Mouse (Mus musculus) hindbrain, postnatal 0 days (tissue): Measurements from ENCODE around the gene Dbi. TPM values are rescaled to one million over a fixed set of nuclear protein-coding genes. Genes with fewer than 3 reads are reported as not detected.

Source experiments
- ATAC-seq: fragments of 200-750 bp; cut with Nextera tagmentation; 2 replicates; pipeline ENCODE4 v1.8.0; 2017; ENCODE audit warnings: mild to moderate bottlenecking, moderate TSS enrichment, moderate library complexity
- DNase-seq: peaks from one replicate; pipeline ENCODE4 v3.0.0-alpha.2; 2015; ENCODE audit warnings: low spot score
- H3K27ac ChIP-seq: fragments of 300-500 bp; sonication (generic); 2 replicates; pipeline ENCODE4 v1.5.1; 2014; ENCODE audit warnings: mild to moderate bottlenecking
- H3K27me3 ChIP-seq: fragments of 300-500 bp; sonication (generic); 2 replicates; pipeline ENCODE4 v1.6.1; 2014; ENCODE audit warnings: low read length, mixed read lengths; ENCODE audit not compliant: insufficient read depth
- H3K36me3 ChIP-seq: fragments of 300-500 bp; sonication (generic); 2 replicates; pipeline ENCODE4 v1.6.1; 2014; ENCODE audit warnings: low read length, mixed read lengths; ENCODE audit not compliant: insufficient read depth
- H3K4me1 ChIP-seq: fragments of 300-500 bp; sonication (generic); 2 replicates; pipeline ENCODE4 v1.6.1; 2014; ENCODE audit warnings: antibody characterized with exemption, low read length, mixed read lengths; ENCODE audit not compliant: insufficient read depth
- H3K4me2 ChIP-seq: fragments of 300-500 bp; sonication (generic); 2 replicates; pipeline ENCODE4 v1.6.1; 2014; ENCODE audit warnings: low read depth, mild to moderate bottlenecking, low read length, moderate library complexity, mixed read lengths
- H3K4me3 ChIP-seq: fragments of 300-500 bp; sonication (generic); 2 replicates; pipeline ENCODE4 v1.5.1; 2014; ENCODE audit warnings: low read length
- H3K9ac ChIP-seq: fragments of 300-500 bp; sonication (generic); replicated peaks from 2 replicates; pipeline ENCODE4 v1.6.1; 2014; ENCODE audit warnings: mild to moderate bottlenecking, low read length, moderate library complexity, mixed read lengths
- H3K9me3 ChIP-seq: fragments of 300-500 bp; sonication (generic); 2 replicates; pipeline ENCODE4 v1.6.1; 2016; ENCODE audit warnings: low read length, mixed read lengths
- CTCF ChIP-seq: IDR thresholded peaks from 2 replicates; pipeline ENCODE4 v1.5.1; 2016; ENCODE audit warnings: antibody characterized with exemption, control low read depth, low read depth
- WGBS: fragments of 180-500 bp; shearing (Covaris S2); extraction: QIAGEN DNeasy Blood & Tissue Kit; methylation state at CpG from one replicate; pipeline ENCODE4 v1.1.7; 2014; 5-methylcytosine and 5-hydroxymethylcytosine counted together
- polyA plus RNA-seq: library from polyadenylated mRNA; unstranded; fragments of >200 nt; fragmentation: Nextera tagmentation; extraction: Ambion mirVana; gene quantifications from 2 replicates; pipeline ENCODE4 v1.2.1, GENCODE M21; 2015
- total RNA-seq: library from RNA; depleted of rRNA; stranded (reverse); fragments of >200 nt; gene quantifications from 2 replicates; pipeline ENCODE4 v1.2.3, GENCODE M21; 2014; rRNA removed

The Dbi gene
- total and polyA plus RNA-seq, 2 experiments from 2014 or later: 529 to 2,773 TPM

GRCm38 (mm10) chr1:120069120-120069519 is 51.8 kb downstream of the Dbi start:
- no peak overlapping the region for H3K4me2 ChIP-seq

GRCm38 (mm10) chr1:120066625-120067024 is 54.3 kb downstream of the Dbi start:
- H3K27me3 ChIP-seq: no peaks in the 10 kb centered on the region
- DNase-seq (no peak), ATAC-seq (no peak)
- no peak overlapping the region for H3K27ac ChIP-seq
- H3K36me3 ChIP-seq: no peaks in the 10 kb centered on the region
- H3K9me3 ChIP-seq: no peaks in the 10 kb centered on the region
- 91% methylated on average over 3 of the region's 3 CpGs for WGBS
- no peak for TF ChIP-seq CTCF
- H3K4me1 ChIP-seq: no peaks in the 10 kb centered on the region
- no peak overlapping the region for H3K4me3 ChIP-seq
- H3K9ac ChIP-seq: no peak overlapping the region
- no peak overlapping the region for H3K4me2 ChIP-seq

More at GRCm38 (mm10) chr1:120069120-120069519, 51.8 kb downstream of the Dbi start:
- no peak overlapping the region for H3K27ac ChIP-seq
- H3K4me3 ChIP-seq: no peak overlapping the region
- peaks cover 6% of the 10 kb centered on the region; the same call in 1 of the 2 replicates for H3K4me1 ChIP-seq
- no peaks in the 10 kb centered on the region for H3K9me3 ChIP-seq
- WGBS: 85% methylated on average over 5 of the region's 5 CpGs
- no peaks in the 10 kb centered on the region for H3K36me3 ChIP-seq
- ATAC-seq (no peak), DNase-seq (no peak)
- TF ChIP-seq CTCF: no peak
- no peaks in the 10 kb centered on the region for H3K27me3 ChIP-seq
- H3K9ac ChIP-seq: no peak overlapping the region

- Histone ChIP-seq H3K27me3 (no peaks in the 10 kb centered on the region), H3K4me1 (no peaks in the 10 kb centered on the region), H3K36me3 (no peaks in the 10 kb centered on the region), H3K4me2 (no peak overlapping the region), H3K9ac (no peak overlapping the region), H3K4me3 (no peak overlapping the region), H3K27ac (no peak overlapping the region), H3K9me3 (no peaks in the 10 kb centered on the region)
- WGBS: 83% methylated on average over 8 of the region's 8 CpGs
- TF ChIP-seq CTCF: no peak
- ATAC-seq (no peak), DNase-seq (no peak)
These were observed 54.7 kb downstream of the Dbi start for GRCm38 (mm10) chr1:120066159-120066558.

GRCm38 (mm10) chr1:120064036-120064682 is 56.7 kb downstream of the Dbi start:
- Histone ChIP-seq H3K4me2 (no peak overlapping the region), H3K36me3 (no peaks in the 10 kb centered on the region)
- WGBS: 93% methylated on average over 11 of the region's 11 CpGs

More at GRCm38 (mm10) chr1:120064036-120064682, 56.7 kb downstream of the Dbi start:
- H3K9me3 ChIP-seq: no peaks in the 10 kb centered on the region
- no peak overlapping the region for H3K9ac ChIP-seq
- H3K4me3 ChIP-seq: no peak overlapping the region
- H3K27ac ChIP-seq: no peak overlapping the region
- H3K27me3 ChIP-seq: no peaks in the 10 kb centered on the region
- ATAC-seq: no peak
- no peak for DNase-seq
- H3K4me1 ChIP-seq: no peaks in the 10 kb centered on the region
- no peak for TF ChIP-seq CTCF

Other genes starting within 250 kb of the Dbi start
- 6.8 and 10.8 TPM in 2 replicates for gene Tmem177, start 207.9 kb downstream of the Dbi start, total RNA-seq
- 4.2 and 4.5 TPM in 2 replicates for gene Tmem177, start 207.9 kb downstream of the Dbi start, polyA plus RNA-seq
- gene Cfap221, start 123.8 kb downstream of the Dbi start, total RNA-seq: 1.9 TPM in 1 of 2 replicates, not detected in the other
- 0.25 and 0.29 TPM in 2 replicates for gene Cfap221, start 123.8 kb downstream of the Dbi start, polyA plus RNA-seq
- gene Sctr, start 114.2 kb downstream of the Dbi start, total RNA-seq: 1.9 and 2.0 TPM in 2 replicates
- 0.93 and 1.2 TPM in 2 replicates for gene Sctr, start 114.2 kb downstream of the Dbi start, polyA plus RNA-seq
- 2.9 and 3.8 TPM in 2 replicates for gene Tmem37, start 47.0 kb downstream of the Dbi start, total RNA-seq
- gene Tmem37, start 47.0 kb downstream of the Dbi start, polyA plus RNA-seq: 9.1 and 9.4 TPM in 2 replicates
- gene 3110009E18Rik, start 109 bp upstream of the Dbi start, total RNA-seq: 2.2 and 2.5 TPM in 2 replicates
- gene 3110009E18Rik, start 109 bp upstream of the Dbi start, polyA plus RNA-seq: 10.7 and 15.2 TPM in 2 replicates
- 5.2 and 7.8 TPM in 2 replicates for gene Steap3, start 151.6 kb upstream of the Dbi start, total RNA-seq
- 4.3 and 4.8 TPM in 2 replicates for gene Steap3, start 151.6 kb upstream of the Dbi start, polyA plus RNA-seq
- gene C1ql2, start 219.5 kb upstream of the Dbi start, total RNA-seq: 10.6 and 13.5 TPM in 2 replicates
- 7.0 and 7.9 TPM in 2 replicates for gene C1ql2, start 219.5 kb upstream of the Dbi start, polyA plus RNA-seq